Mouse (Mus musculus) Patski (cell line): ENCODE measurements around the gene Rsbn1l. TPM values are rescaled to one million over a fixed set of nuclear protein-coding genes. Genes with fewer than 3 reads are reported as not detected.
"Not testable (repeated sequence)": the region's sequence is repeated elsewhere in the genome, so short reads cannot be mapped to it uniquely, and the experiment has no call there.

Source experiments
- ATAC-seq: fragments of 100-300 bp; one replicate; pipeline ENCODE4 v1.8.0; 2021
- CTCF ChIA-PET: fragments of 350-600 bp; sonication (Branson Sonifier 250); formaldehyde crosslinking; loops from one replicate; lab custom pipeline; 2022; ENCODE audit warnings: inconsistent platforms; lab: Charles Lee
- POLR2A ChIA-PET: fragments of 350-600 bp; sonication (Branson Sonifier 250); formaldehyde crosslinking; loops from one replicate; lab custom pipeline; 2022; ENCODE audit warnings: antibody characterized with exemption, inconsistent platforms; lab: Charles Lee
- DNase-seq: peaks from one replicate; pipeline ENCODE4 v3.0.0-alpha.2; 2011; ENCODE audit warnings: low read depth, low spot score
- H3K27me3 ChIP-seq: fragments of 371-371 bp; one replicate; pipeline ENCODE4 v1.5.1; 2021
- CTCF ChIP-seq: fragments of 100-300 bp; IDR thresholded peaks from one replicate; pipeline ENCODE4 v1.5.1; 2021
- in situ Hi-C: fragments of 300-500 bp; cut with MboI; formaldehyde crosslinking; loops from 3 replicates; pipeline ENCODE4 v1.11.1; 2018; ENCODE audit warnings: low pct_unique_long_range_greater_than_20kb, mixed read lengths
- polyA plus RNA-seq: library from polyadenylated mRNA; unstranded; gene quantifications from one replicate; pipeline ENCODE4 v1.2.3, GENCODE M21; 2021

The Rsbn1l gene
- polyA plus RNA-seq, 1 experiment from 2014 or later, result 12.8 TPM

DNA sequence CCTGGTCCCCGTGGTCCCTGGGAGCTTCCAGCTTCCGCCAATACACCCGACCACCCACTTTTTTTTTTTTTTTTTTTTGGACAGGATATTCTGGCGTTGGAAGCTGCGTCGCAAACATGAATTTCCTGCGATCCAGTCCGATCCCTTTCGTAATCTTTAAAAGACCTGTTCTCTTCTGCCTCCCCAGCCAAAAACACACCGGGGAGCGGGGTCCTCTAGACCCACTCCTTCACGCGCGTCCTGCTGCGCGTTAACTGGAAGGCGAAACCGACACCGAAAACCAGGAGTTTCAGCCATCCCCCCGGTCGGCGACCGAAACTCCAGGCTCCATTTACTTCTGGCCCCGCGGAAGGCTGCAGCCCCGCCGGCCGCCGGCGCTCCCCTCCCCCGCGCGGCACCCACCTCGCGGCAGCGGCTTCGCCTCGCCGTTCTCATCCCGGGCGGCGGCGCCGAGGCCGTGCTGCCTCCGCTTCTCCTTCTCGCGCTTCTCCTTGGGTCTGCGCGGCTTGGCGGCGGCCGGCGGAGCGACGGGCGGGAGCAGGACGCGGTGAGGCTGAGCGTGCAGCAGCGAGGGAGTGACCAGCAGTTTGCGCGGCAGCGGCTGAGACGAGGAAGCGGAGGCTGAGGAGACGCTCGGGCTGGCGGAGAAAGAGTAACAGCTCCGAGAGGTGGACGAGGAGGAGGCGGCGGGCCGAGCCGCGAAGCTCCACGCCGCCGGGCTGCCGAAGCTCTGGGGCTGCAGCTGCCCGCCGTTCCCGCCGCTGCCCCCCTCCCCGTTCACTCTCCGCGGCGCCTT, 5.1 kb downstream of the Rsbn1l start:
- TF ChIP-seq CTCF, result no peak
- in situ Hi-C loops, result no loop called here
- DNase-seq (no peak), ATAC-seq (peak; percentile 64)
- ChIA-PET CTCF (interaction anchor here (1.0 to 2.4 kb wide), 5 partner anchors 12 to 37 kb away, joined by 3 to 8 read pairs (median 6); no protein-coding TSS in a partner anchor), POLR2A (interaction anchor here (1.0 to 2.1 kb wide), 6 partner anchors 8 to 69 kb away, joined by 3 to 6 read pairs (median 5); partner anchors contain the start of genes Phtf2 and Tmem60)
- no peaks in the 10 kb centered on the region for H3K27me3 ChIP-seq

DNA sequence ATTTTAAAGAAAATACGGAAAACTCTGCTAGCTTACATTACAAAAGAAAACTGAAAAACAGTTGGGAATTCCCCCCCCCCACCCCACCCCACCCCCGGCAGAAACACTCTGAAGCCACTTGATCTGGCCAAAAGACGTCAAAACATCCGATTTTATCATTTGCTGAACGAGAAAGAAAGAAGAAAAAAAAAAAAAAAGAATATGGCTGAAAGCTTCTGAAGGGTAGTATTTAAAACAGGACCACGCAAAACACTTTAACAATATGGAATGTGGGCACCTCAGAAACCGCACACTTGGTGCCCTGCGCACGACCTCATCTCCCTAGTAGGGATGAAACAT, 5.7 kb downstream of the Rsbn1l start:
- in situ Hi-C loops, result no loop called here
- ATAC-seq, result no peak

DNA sequence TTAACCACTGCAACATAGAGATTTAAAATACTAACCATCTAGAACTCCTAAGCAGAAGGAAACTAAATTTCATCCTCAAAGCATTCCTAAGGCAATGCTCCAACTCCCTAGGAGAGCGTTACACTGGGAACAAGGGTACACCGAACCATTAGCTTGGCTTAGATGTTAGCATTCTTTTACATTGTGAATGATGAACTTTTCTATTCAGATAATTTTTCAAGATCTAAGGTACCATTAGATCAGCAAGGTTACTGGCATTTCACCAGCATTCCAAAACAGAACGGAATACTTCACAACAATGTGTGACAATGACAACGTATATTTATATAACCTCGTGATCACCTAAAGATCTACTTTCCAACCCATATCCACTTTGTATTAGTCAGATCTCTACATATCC, 6.1 kb downstream of the Rsbn1l start:
- ATAC-seq (no peak), DNase-seq (no peak)
- H3K27me3 ChIP-seq, result no peaks in the 10 kb centered on the region
- ChIA-PET CTCF (interaction anchor here (0.6 to 2.4 kb wide), 5 partner anchors 10 to 102 kb away, joined by 3 to 8 read pairs (median 6); no protein-coding TSS in a partner anchor), POLR2A (interaction anchor here (1.0 to 1.1 kb wide), 2 partner anchors 19 to 24 kb away, joined by 3 to 5 read pairs; no protein-coding TSS in a partner anchor)
- in situ Hi-C loops, result no loop called here
- TF ChIP-seq CTCF, result no peak

More for the DNA sequence above, 5.7 kb downstream of the Rsbn1l start:
- no peak for TF ChIP-seq CTCF
- no peak for DNase-seq
- ChIA-PET POLR2A (interaction anchor here (1.0 to 2.1 kb wide), 3 partner anchors 19 to 69 kb away, joined by 3 to 6 read pairs (median 5); partner anchors contain the start of genes Phtf2 and Tmem60), CTCF (interaction anchor here (0.6 to 2.4 kb wide), 4 partner anchors 17 to 102 kb away, joined by 3 to 8 read pairs (median 6); no protein-coding TSS in a partner anchor)
- no peaks in the 10 kb centered on the region for H3K27me3 ChIP-seq

DNA sequence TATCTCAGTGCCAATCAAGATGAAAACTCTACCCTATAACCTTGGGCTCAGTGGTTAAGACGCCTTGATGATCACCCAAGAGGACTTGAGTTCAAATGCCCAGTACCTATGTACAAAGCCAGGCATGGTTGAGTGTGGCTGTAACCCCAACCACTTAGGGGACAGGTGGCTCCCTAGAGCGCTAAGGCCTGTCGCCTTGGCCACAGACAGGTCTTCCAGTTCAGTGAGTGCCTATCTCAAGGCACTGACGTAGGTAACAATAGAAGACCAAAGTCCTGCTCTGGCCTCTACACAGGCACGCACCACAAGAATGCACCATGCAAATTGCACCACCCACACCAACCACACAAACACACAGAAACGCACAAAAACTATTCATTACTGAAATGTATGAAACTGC, 9.3 kb downstream of the Rsbn1l start:
- ATAC-seq (no peak), DNase-seq (no peak)
- CTCF ChIA-PET, result interaction anchor here (0.9 to 1.4 kb wide), 4 partner anchors 10 to 22 kb away, joined by 3 read pairs; no protein-coding TSS in a partner anchor
- POLR2A ChIA-PET, result no interaction called here
- TF ChIP-seq CTCF, result no peak
- H3K27me3 ChIP-seq, result no peaks in the 10 kb centered on the region
- in situ Hi-C loops, result no loop called here

DNA sequence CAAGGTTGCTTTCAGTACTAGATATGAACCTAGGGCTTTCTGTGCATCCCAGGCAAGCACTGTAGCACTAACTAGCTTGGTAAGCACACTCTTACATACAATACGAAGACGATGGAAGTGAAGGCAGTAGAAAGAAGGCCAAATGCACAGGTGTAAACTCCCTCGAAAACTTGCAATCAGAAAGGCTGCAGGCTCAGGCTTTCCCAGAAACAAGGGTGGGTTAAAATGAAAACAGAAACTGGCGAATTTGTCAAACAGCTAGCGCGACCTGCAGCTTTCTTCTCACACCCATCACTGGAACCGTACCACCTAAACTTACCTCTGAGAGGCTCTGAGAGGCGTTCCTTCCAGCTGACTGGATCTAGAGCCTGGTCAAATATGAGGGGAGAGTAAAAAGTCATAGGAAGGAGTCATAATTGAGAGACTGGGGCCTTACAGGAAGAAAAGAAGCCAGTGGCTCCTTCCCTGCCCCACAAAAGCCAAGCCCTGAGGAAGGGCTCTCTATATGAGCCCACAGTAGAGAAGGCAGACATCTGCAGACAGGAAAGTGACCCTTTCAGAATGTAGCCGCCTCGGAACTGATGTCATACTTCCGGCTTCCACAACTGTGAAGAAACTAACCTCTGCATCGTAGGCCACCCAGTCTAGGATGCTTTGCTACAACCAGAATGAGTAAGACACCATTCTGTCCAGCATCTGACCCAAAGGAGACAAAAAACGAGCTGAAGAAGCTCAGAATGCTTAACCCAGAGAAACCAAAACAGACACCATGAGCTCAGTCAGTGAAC, 11.0 kb downstream of the Rsbn1l start:
- ATAC-seq, result peak; percentile 51
- ChIA-PET CTCF (interaction anchor here (1.4 kb wide), 1 partner anchor 8 kb away, joined by 3 read pairs; no protein-coding TSS in a partner anchor), POLR2A (interaction anchor here (0.7 kb wide), 1 partner anchor 170 kb away, joined by 6 read pairs; no protein-coding TSS in a partner anchor)
- DNase-seq, result no peak
- no peaks in the 10 kb centered on the region for H3K27me3 ChIP-seq
- no peak for TF ChIP-seq CTCF
- in situ Hi-C loops, result no loop called here

DNA sequence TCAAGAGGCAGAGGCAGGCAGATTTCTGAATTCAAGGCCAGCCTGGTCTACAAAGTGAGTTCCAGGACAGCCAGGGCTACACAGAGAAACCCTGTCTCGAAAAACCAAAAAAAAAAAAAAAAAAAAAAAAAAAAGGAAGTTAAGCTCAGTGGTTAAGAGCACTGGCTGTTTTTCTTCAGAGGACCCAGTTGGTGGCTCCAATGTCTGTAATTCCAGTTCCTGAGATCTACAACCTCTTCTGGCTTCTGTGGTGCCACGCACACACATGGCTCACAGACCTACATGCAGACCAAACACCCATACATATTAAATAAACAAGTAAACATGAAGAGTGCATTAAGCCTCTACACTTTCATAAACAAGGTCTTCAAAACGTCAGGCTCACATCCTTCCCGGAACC, 12.4 kb downstream of the Rsbn1l start:
- H3K27me3 ChIP-seq, POLR2A ChIA-PET, CTCF ChIA-PET, in situ Hi-C loops, ATAC-seq, DNase-seq: not testable (repeated sequence)

DNA sequence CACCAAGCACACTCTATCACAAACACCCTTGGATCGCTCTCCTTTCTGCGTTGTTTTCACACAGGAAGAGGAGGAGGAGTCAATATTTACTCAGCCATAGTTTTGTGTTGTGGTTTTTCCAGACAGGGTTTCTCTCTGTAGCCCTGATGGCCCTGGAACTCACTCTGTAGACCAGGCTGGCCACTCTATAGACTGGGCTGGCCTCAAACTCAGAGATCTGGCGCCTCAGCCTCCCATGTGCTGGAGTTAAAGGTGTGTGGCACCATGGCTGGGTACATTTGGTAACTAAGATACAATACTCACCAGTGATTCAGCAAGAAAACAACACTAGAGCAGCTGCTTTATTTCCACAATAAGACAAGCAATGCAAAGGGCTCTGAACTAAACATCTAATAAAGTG, 13.7 kb downstream of the Rsbn1l start:
- no peak for ATAC-seq

DNA sequence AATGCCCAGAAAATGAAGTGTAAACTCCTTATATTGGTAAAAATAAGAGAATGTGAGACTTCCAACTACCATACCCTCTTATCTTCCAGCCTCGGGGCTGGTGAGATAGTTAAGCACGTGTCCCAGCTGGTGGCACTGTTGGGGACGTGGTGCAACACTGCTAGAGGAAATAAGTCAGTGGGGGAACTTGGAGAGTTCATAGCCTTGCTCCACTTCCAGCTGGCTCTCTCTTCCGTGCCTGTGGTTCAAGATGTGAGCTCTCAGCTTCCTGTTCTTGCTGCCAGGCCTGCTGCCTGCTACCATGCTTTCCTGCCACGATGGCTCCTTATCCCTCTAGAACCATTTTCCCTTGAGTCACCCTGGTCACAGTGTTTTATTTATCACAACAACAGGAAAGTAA, 15.0 kb downstream of the Rsbn1l start:
- H3K27me3 ChIP-seq, result no peaks in the 10 kb centered on the region
- ChIA-PET POLR2A (no interaction called here), CTCF (interaction anchor here (1.2 to 1.5 kb wide), 4 partner anchors 8 to 27 kb away, joined by 3 to 7 read pairs (median 4); no protein-coding TSS in a partner anchor)
- in situ Hi-C loops, result no loop called here
- no peak for TF ChIP-seq CTCF
- DNase-seq (no peak), ATAC-seq (no peak)

More for the DNA sequence above, 13.7 kb downstream of the Rsbn1l start:
- DNase-seq, result no peak
- in situ Hi-C loops, result no loop called here
- H3K27me3 ChIP-seq, result no peaks in the 10 kb centered on the region
- ChIA-PET CTCF (no interaction called here), POLR2A (interaction anchor here (1.0 kb wide), 1 partner anchor 9 kb away, joined by 4 read pairs; no protein-coding TSS in a partner anchor)
- no peak for TF ChIP-seq CTCF

DNA sequence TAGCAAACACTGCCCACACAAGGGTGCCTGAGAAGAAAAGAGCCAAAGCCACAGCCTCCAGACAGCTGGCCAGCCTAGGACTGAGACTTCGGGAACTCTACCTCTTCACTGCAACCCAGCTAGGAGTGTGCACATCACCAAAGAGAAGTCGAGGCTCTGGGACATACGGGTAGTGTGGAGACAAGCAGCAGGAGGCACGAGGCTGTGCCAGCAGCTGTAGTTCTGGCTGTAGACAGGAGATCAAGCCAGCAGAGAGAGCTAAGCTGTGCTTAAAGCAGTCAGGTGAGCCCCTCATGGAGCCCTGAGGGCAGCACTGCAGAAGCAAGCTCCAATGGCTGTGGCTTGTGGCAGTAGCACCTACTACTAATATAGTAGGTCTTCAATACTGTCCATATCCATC, 15.5 kb downstream of the Rsbn1l start:
- TF ChIP-seq CTCF, result no peak
- ATAC-seq (no peak), DNase-seq (no peak)
- no peaks in the 10 kb centered on the region for H3K27me3 ChIP-seq
- in situ Hi-C loops, result no loop called here
- POLR2A ChIA-PET, result no interaction called here
- CTCF ChIA-PET, result interaction anchor here (1.2 to 1.5 kb wide), 5 partner anchors 9 to 27 kb away, joined by 3 to 7 read pairs (median 3); no protein-coding TSS in a partner anchor

DNA sequence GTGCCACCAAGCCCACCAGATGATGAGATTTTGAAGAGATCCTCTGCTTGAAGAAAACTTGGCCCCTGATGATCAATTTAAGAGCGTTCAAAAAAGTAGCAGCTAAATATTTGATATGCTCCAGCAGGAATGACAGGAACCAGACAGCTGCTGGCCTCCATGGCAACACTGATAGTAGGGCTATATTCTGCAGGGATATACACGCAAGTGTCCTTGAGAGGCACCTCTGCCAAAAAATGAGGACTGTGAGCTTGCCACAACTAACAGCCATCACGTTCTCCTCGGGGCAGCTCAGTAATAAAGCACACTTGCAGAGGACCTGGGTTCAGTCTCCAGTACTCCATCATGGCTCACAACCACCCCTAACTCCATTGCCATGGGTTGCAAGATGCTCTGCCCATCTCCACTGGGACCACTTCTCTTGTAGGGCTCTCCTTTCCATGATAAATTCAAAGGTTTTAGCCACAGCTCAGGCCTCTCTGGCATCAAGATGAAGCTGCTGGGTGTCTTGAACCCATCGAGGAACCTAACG, 16.1 kb downstream of the Rsbn1l start:
- TF ChIP-seq CTCF, result no peak
- DNase-seq (no peak), ATAC-seq (no peak)
- POLR2A ChIA-PET, result interaction anchor here (1.1 kb wide), 1 partner anchor 21 kb away, joined by 3 read pairs; no protein-coding TSS in a partner anchor
- in situ Hi-C loops, result no loop called here
- H3K27me3 ChIP-seq, result no peaks in the 10 kb centered on the region
- CTCF ChIA-PET, result interaction anchor here (1.2 to 1.5 kb wide), 6 partner anchors 9 to 26 kb away, joined by 3 to 7 read pairs (median 4); no protein-coding TSS in a partner anchor
